Mouse (Mus musculus) layer of hippocampus, adult 2 months (tissue): Measurements from ENCODE around the gene Akap7. TPM values are rescaled to one million over a fixed set of nuclear protein-coding genes. Genes with fewer than 3 reads are reported as not detected.
"Not testable (repeated sequence)": the region's sequence is repeated elsewhere in the genome, so short reads cannot be mapped to it uniquely, and the experiment has no call there.

Experiments
- DNase-seq, 2 experiments: peaks; one replicate each; pipeline ENCODE4 v3.0.0; 2022; ENCODE audit warnings: low spot score in 2 of 2
- H3K27ac ChIP-seq: fragments of 200-600 bp; 2 replicates; pipeline ENCODE4 v1.8.1; 2022
- H3K4me3 ChIP-seq: fragments of 200-600 bp; 2 replicates; pipeline ENCODE4 v1.8.1; 2022; ENCODE audit warnings: mild to moderate bottlenecking
- CTCF ChIP-seq: fragments of 200-600 bp; conservative IDR thresholded peaks from 2 replicates; pipeline ENCODE4 v1.8.1; 2022; ENCODE audit warnings: antibody characterized with exemption, mild to moderate bottlenecking, moderate library complexity
- total RNA-seq, 2 experiments: library from RNA; stranded (reverse); gene quantifications; 2 replicates each; pipeline ENCODE4 v1.2.3; 2021

Gene Akap7
- total RNA-seq, 2 experiments from 2014 or later: 53.2 to 57.8 TPM

- TF ChIP-seq CTCF: no peak
- no peak for DNase-seq
- Histone ChIP-seq H3K4me3 (no peak overlapping the region), H3K27ac (no peak overlapping the region)
These were observed 116.5 kb downstream of the Akap7 start for GRCm38 (mm10) chr10:25191166-25191565.

GRCm38 (mm10) chr10:25186240-25186639, 121.4 kb downstream of the Akap7 start:
- H3K4me3 ChIP-seq, H3K27ac ChIP-seq, DNase-seq: not testable (repeated sequence)

- Histone ChIP-seq H3K27ac (no peak overlapping the region), H3K4me3 (no peak overlapping the region)
- no peak for DNase-seq
- TF ChIP-seq CTCF: no peak
These were observed 122.0 kb downstream of the Akap7 start for GRCm38 (mm10) chr10:25185691-25186090.

DNA sequence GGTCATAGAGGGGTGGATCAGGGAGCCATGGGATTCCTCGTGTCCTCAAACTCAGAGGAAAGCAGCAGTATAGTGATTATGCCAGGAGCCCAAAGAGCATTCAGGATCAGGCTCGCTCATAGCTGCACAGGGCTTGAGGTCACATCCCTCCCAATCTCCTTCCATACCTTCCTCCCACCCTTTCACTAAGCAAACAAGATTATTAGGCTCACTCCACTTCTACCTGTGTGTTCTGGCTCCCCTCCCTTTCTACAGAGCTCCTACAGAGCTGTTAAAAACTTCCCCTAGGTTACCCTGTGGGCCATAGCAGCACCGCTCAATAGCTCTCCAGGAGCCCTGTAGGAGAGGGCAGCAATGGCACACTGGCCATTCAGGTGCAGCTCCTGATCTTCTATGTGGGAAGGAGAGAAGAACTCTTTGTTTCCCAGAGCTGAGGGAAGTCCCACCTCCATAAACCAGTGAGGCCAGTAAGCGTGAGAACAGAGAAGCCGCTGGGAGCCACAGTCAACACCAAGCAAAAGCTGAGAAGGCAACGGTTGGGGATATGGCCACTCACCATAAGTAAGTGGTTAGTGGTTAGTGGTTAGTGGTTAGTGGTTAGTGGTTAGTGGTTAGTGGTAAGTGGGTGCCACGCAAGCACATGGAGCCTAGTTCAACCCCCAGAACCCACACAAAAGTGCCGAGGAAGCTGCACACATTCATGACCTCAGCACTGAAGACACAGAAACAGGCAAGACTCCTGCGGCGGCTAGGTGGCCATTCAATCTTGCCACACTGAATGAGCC, 122.7 kb downstream of the Akap7 start:
- DNase-seq: no peak
- no peak overlapping the region for H3K4me3 ChIP-seq
- H3K27ac ChIP-seq: no peak overlapping the region
- no peak for TF ChIP-seq CTCF

DNA sequence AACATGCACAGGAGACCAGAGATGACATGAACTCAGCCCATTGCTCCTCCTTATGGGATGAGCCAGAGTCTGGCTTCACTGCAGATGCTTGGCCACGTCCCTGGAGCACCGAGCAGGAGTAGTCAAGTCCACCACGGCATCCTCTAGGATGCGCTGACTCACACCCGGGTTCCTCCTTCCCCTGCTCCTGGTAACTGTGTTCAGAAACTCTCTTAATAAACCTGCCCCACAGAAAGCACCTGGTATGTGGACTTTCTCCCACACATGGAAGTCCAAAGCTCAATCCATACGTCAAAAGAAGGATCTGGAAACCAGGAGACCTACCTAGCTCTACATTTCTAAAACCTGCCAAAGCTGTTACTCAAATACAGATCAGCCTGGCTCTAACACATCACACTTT, 124.4 kb downstream of the Akap7 start:
- TF ChIP-seq CTCF: no peak
- no peak for DNase-seq
- Histone ChIP-seq H3K27ac (no peak overlapping the region), H3K4me3 (no peak overlapping the region)

GRCm38 (mm10) chr10:25179030-25179429, 128.6 kb downstream of the Akap7 start:
- DNase-seq: no peak
- Histone ChIP-seq H3K4me3 (no peak overlapping the region), H3K27ac (peak overlapping the region; percentile 67)
- TF ChIP-seq CTCF: no peak

- no peak for DNase-seq
- H3K27ac ChIP-seq: no peak overlapping the region
- no peak overlapping the region for H3K4me3 ChIP-seq
- no peak for TF ChIP-seq CTCF
These were observed 130.4 kb downstream of the Akap7 start for GRCm38 (mm10) chr10:25177270-25177669.

- DNase-seq: no peak
- no peak for TF ChIP-seq CTCF
- no peak overlapping the region for H3K4me3 ChIP-seq
- no peak overlapping the region for H3K27ac ChIP-seq
These were observed 132.8 kb downstream of the Akap7 start for GRCm38 (mm10) chr10:25174872-25175271.

DNA sequence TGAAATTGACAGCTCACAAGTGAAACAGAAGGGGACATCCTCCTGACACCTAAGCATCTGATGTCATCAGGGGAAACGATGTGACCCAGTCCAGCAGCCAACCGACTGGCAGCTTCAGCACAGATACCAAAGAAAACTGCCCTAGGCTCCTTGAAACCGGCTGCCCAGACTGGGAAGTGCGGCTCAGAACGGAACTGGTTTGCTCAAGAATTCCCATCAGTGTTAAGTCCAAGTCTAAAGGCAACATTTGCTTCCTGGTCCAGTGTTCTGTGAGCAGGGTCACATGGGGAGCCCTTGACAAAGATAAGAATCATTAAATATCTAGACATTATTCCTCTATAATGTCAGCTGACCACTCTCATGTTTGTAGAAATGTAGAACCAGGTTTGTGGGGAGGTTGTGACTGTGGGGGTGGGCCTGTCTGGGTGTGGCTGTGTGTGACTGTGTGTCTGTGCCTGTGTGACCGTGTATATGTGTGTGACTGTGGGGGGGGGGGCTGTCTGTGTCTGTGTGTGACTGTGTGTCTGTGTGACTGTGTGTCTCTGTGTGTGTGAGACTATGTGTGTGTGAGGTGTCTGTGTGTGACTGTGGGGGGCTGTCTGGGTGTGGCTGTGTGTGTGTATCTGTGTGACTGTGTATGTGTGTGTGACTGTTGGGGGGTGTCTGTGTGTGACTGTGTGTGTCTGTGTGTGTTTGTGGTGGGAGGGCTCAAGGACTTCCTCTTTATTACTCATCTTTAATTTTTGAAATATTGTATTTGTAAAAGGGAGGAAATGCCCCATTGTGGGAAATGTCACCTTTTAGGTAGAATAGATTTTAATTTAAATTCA, 140.1 kb downstream of the Akap7 start:
- no peak for TF ChIP-seq CTCF

GRCm38 (mm10) chr10:25163510-25163909, 144.2 kb downstream of the Akap7 start:
- not testable (repeated sequence) for H3K27ac ChIP-seq, H3K4me3 ChIP-seq, DNase-seq
- peak; percentile 62 for TF ChIP-seq CTCF

More for the DNA sequence above, 140.1 kb downstream of the Akap7 start:
- DNase-seq: no peak
- H3K4me3 ChIP-seq: no peak overlapping the region
- H3K27ac ChIP-seq: 0 out of 2 replicates have a peak overlapping the region, but pooled peaks have one; percentile 46

- no peak for TF ChIP-seq CTCF
- no peak for DNase-seq
- Histone ChIP-seq H3K4me3 (no peak overlapping the region), H3K27ac (no peak overlapping the region)
These were observed 146.0 kb downstream of the Akap7 start for GRCm38 (mm10) chr10:25161701-25162100.

- Histone ChIP-seq H3K27ac (no peak overlapping the region), H3K4me3 (no peak overlapping the region)
- DNase-seq: no peak
- TF ChIP-seq CTCF: no peak
These were observed 149.0 kb downstream of the Akap7 start for GRCm38 (mm10) chr10:25158651-25159050.

DNA sequence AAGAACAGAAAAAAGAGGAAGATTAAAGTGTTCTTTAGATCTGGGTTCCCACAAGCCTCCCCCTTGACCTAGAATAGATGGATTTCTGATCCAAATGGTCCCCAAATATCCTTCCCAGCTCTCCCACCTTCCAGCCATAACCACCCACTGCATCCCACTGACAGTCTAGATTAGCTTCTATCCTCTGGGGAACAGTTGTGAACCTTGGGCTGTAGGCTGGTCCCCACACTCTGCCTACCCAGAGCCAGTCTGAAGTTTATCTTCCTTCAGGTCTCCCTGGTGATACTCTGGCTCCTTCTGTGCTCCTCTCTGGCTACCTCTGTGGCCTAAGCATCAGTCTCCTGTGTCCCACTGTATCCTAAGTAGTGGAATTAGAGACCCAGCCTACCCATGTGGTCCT, 150.3 kb downstream of the Akap7 start:
- no peak for DNase-seq
- Histone ChIP-seq H3K4me3 (no peak overlapping the region), H3K27ac (no peak overlapping the region)
- no peak for TF ChIP-seq CTCF

- H3K27ac ChIP-seq: no peak overlapping the region
- no peak for TF ChIP-seq CTCF
- no peak overlapping the region for H3K4me3 ChIP-seq
These were observed 153.4 kb downstream of the Akap7 start for GRCm38 (mm10) chr10:25154225-25154624.

More at GRCm38 (mm10) chr10:25154225-25154624, 153.4 kb downstream of the Akap7 start:
- no peak for DNase-seq
